Mouse (Mus musculus): ENCODE data around the gene Gm49322.

GRCm38 (mm10) chr10:80574896-80575295, 30.9 kb upstream of the Gm49322 start:
- TF ChIP-seq POLR2A (IDR thresholded peaks at IDR 0.05; ENCODE audit: borderline replicate concordance, control insufficient read depth, low read depth, low read length) (no peak), CTCF (IDR thresholded peaks at IDR 0.05; ENCODE audit: control insufficient read depth, insufficient read depth, low read length) (no peak)

Data from bone marrow, adult 2 months (tissue).